Mouse (Mus musculus) limb, embryonic 14.5 days (tissue): Measurements from ENCODE around the gene Med13l. TPM values are rescaled to one million over a fixed set of nuclear protein-coding genes. Genes with fewer than 3 reads are reported as not detected.

Source experiments
- ATAC-seq: fragments of 200-750 bp; cut with Nextera tagmentation; 2 replicates; pipeline ENCODE4 v1.8.0; 2017; ENCODE audit warnings: low read depth, moderate number of reproducible peaks, moderate TSS enrichment; ENCODE audit not compliant: low FRiP score
- DNase-seq: peaks from one replicate; pipeline ENCODE4 v3.0.0-alpha.2; 2015; ENCODE audit warnings: low spot score
- H3K27ac ChIP-seq: fragments of 300-500 bp; sonication (generic); replicated peaks from 2 replicates; pipeline ENCODE4 v1.5.1; 2014; ENCODE audit warnings: low read depth, mild to moderate bottlenecking, low read length, moderate library complexity, mixed read lengths
- H3K27me3 ChIP-seq: fragments of 300-500 bp; sonication (generic); 2 replicates; pipeline ENCODE4 v1.6.1; 2014; ENCODE audit warnings: low read length, mixed read lengths; ENCODE audit not compliant: control insufficient read depth, insufficient read depth
- H3K36me3 ChIP-seq: fragments of 300-500 bp; sonication (generic); 2 replicates; pipeline ENCODE4 v1.6.1; 2014; ENCODE audit warnings: mild to moderate bottlenecking, low read length, moderate library complexity, mixed read lengths; ENCODE audit not compliant: control insufficient read depth, insufficient read depth
- H3K4me1 ChIP-seq: fragments of 300-500 bp; sonication (generic); 2 replicates; pipeline ENCODE4 v1.6.1; 2014; ENCODE audit warnings: antibody characterized with exemption, low read length, mixed read lengths; ENCODE audit not compliant: control insufficient read depth, insufficient read depth
- H3K4me2 ChIP-seq: fragments of 300-500 bp; sonication (generic); replicated peaks from 2 replicates; pipeline ENCODE4 v1.6.1; 2014; ENCODE audit warnings: low read depth, mild to moderate bottlenecking, low read length, moderate library complexity; ENCODE audit not compliant: severe bottlenecking
- H3K4me3 ChIP-seq: fragments of 300-500 bp; sonication (generic); replicated peaks from 2 replicates; pipeline ENCODE4 v1.5.1; 2014; ENCODE audit warnings: low read length
- H3K9ac ChIP-seq: fragments of 300-500 bp; sonication (generic); 2 replicates; pipeline ENCODE4 v1.6.1; 2014; ENCODE audit warnings: mild to moderate bottlenecking, low read depth, low read length, moderate library complexity; ENCODE audit not compliant: severe bottlenecking
- H3K9me3 ChIP-seq: fragments of 300-500 bp; sonication (generic); 2 replicates; pipeline ENCODE4 v1.6.1; 2016; ENCODE audit warnings: low read length; ENCODE audit not compliant: control insufficient read depth
- POLR2A ChIP-seq: fragments of 200-500 bp; IDR thresholded peaks from 2 replicates; pipeline ENCODE4 v1.8.0; 2012; ENCODE audit warnings: inconsistent platforms, mild to moderate bottlenecking, moderate library complexity, borderline replicate concordance; ENCODE audit not compliant: insufficient read depth, insufficient read length; ENCODE audit errors: extremely low read depth
- WGBS: fragments of 180-500 bp; shearing (Covaris S2); extraction: QIAGEN DNeasy Blood & Tissue Kit; methylation state at CpG from one replicate; pipeline ENCODE4 v1.1.7; 2014; 5-methylcytosine and 5-hydroxymethylcytosine counted together
- polyA plus RNA-seq, 2 experiments: library from polyadenylated mRNA; depleted of rRNA in 1 of 2; stranded (reverse) in 1 of 2; unstranded in 1 of 2; fragments of >200 nt; fragmentation: Nextera tagmentation in 1 of 2; extraction: Ambion mirVana in 1 of 2; gene quantifications; 2 replicates each; pipeline versions ENCODE4 v1.2.1 to v1.2.3; 2012 to 2014

The Med13l gene
- polyA plus RNA-seq, 2 experiments, result 17.8 to 19.8 TPM

DNA sequence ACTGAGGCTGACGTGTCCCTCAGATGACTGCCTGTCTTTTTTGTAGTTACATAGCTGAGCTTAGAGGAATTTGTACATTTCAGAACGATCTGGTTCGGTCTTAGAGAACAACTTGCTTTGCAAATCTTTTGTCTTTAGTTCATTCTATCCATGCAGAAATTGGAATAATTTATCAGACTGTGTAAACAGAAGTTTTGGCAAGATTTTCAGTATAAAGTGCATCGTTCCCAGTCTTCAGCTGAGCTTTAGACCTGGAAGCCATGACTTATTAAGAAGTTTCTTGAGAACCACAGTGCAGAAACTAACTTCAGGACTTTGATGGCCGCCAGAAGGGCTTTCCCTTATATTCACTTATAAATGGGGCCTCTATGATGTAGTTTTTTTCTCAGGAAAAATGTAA, 67.2 kb downstream of the Med13l start:
- WGBS, result 87% methylated on average over 5 of the region's 5 CpGs
- no peaks in the 10 kb centered on the region for H3K27me3 ChIP-seq
- ATAC-seq, result no peak
- H3K9ac ChIP-seq, result no peak overlapping the region
- no peak overlapping the region for H3K27ac ChIP-seq
- no peak for TF ChIP-seq POLR2A
- no peak overlapping the region for H3K4me3 ChIP-seq
- no peak for DNase-seq
- no peaks in the 10 kb centered on the region for H3K9me3 ChIP-seq
- no peak overlapping the region for H3K4me2 ChIP-seq
- H3K4me1 ChIP-seq, result no peaks in the 10 kb centered on the region
- no peaks in the 10 kb centered on the region for H3K36me3 ChIP-seq

DNA sequence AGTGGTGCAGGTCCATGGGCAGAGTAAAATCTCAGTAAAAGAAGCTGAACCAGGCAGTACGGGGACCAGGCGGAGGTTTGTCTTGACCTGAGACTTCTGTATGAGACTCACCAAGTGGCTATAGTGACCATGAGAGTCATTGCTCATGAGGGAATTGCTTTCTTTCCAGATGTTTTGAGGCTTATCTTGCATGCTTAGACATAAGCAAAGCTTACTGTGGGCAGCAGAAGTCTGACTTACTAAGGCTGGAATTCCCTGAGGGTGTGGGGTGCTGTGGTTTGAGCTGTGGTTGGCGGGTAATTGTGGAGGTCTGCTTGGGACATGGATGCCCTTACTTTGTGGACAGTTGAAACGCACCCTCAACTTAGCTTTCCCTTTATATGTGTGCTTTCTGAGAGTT, 67.7 kb downstream of the Med13l start:
- H3K27me3 ChIP-seq, result no peaks in the 10 kb centered on the region
- H3K36me3 ChIP-seq, result no peaks in the 10 kb centered on the region
- H3K4me3 ChIP-seq, result no peak overlapping the region
- no peak overlapping the region for H3K27ac ChIP-seq
- ATAC-seq, result no peak
- H3K9me3 ChIP-seq, result no peaks in the 10 kb centered on the region
- no peaks in the 10 kb centered on the region for H3K4me1 ChIP-seq
- 93% methylated on average over 4 of the region's 4 CpGs for WGBS
- no peak for DNase-seq
- no peak for TF ChIP-seq POLR2A
- no peak overlapping the region for H3K9ac ChIP-seq
- H3K4me2 ChIP-seq, result no peak overlapping the region

DNA sequence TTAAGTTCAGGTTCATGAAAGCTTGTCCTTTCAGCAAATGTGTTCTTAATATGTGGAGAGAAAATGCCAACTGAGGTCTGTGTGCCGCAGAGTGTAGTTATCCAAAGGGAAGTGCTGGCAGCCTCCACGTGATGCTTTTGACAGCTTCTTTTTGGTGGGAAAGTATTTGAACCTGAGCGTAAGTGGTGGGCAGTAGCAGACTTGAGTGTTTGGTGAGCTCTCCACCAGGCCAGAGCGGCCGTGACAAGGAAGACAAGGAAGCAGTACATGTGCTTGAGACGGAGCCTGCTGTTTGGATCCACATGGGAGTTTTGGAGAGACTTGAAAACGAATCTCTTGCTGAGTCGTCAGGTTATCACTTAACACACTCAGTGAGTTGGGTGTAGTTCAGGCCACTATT, 71.9 kb downstream of the Med13l start:
- no peak for DNase-seq
- no peak overlapping the region for H3K4me3 ChIP-seq
- H3K27ac ChIP-seq, result no peak overlapping the region
- H3K4me2 ChIP-seq, result no peak overlapping the region
- H3K36me3 ChIP-seq, result no peaks in the 10 kb centered on the region
- ATAC-seq, result no peak
- no peaks in the 10 kb centered on the region for H3K9me3 ChIP-seq
- TF ChIP-seq POLR2A, result no peak
- peaks cover 13% of the 10 kb centered on the region for H3K4me1 ChIP-seq
- H3K9ac ChIP-seq, result no peak overlapping the region
- no peaks in the 10 kb centered on the region for H3K27me3 ChIP-seq
- 73% methylated on average over 8 of the region's 8 CpGs for WGBS

DNA sequence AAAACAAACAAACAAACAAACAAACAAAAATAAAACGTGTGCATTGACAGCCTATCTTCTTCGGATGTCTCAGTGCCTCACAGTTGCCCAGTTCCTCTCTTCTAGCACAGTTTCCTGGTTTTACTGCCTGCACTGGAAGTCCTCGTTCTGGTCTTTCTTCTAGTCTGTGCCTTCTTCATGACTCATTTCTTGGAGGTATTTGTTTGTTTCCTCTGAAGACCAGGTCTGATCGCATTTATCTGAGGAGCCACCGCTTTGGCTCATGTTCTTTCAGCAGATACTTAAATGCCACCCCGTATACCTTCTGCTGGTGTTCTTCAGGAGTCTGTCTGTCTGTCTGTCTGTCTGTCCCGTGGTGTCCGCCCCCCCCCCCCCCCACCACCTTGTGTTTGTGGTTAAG, 72.6 kb downstream of the Med13l start:
- WGBS, result 71% methylated on average over 8 of the region's 8 CpGs
- DNase-seq, result no peak
- Histone ChIP-seq H3K27me3 (no peaks in the 10 kb centered on the region), H3K9me3 (no peaks in the 10 kb centered on the region), H3K36me3 (no peaks in the 10 kb centered on the region), H3K4me1 (peaks cover 15% of the 10 kb centered on the region), H3K4me3 (no peak overlapping the region), H3K27ac (no peak overlapping the region), H3K9ac (no peak overlapping the region), H3K4me2 (no peak overlapping the region)
- ATAC-seq, result no peak
- TF ChIP-seq POLR2A, result no peak

DNA sequence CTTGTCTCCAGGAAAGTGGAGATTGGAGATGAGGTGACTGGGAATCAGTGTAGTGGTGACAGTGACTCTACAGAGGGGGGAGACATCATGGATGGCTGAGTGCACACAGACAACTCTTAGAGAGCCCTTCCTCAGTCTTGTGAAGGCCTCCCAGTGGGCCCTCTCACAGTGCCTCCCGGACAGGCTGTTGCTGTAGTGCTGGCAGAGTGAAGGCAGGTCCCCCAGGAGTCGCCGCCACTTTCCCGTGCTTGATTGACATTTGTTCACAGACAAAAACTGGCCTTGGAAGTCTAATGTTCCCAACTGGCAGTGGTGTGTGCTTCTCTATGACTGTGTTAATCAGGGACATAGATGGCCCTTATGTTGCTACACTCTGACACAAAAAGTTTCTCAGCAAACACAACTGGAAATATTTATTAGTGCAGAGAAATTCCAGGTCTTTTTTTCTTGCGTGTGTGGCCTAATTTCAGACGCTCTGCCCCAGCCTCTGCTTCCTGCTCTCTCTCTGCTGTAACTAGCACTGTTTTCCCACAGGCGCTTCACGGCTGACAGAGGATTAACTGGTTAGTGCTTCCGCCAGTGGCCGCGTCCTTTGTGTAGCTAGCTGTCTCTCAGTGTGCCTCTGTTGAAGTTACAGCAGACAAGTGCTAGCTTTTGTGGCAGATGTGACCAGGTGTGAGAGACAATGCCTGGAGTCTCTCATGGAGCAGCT, 75.2 kb downstream of the Med13l start:
- no peak overlapping the region for H3K4me2 ChIP-seq
- no peak overlapping the region for H3K27ac ChIP-seq
- H3K4me1 ChIP-seq, result peaks cover 23% of the 10 kb centered on the region

More for the DNA sequence above, 75.2 kb downstream of the Med13l start:
- H3K4me3 ChIP-seq, result no peak overlapping the region
- ATAC-seq (no peak), DNase-seq (no peak)
- H3K9ac ChIP-seq, result 0 out of 2 replicates have a peak overlapping the region, but pooled peaks have one; percentile 26
- no peaks in the 10 kb centered on the region for H3K9me3 ChIP-seq
- 23% methylated on average over 11 of the region's 11 CpGs for whole genome bisulfite sequencing
- no peaks in the 10 kb centered on the region for H3K36me3 ChIP-seq
- H3K27me3 ChIP-seq, result no peaks in the 10 kb centered on the region
- TF ChIP-seq POLR2A, result no peak
